Mouse (Mus musculus) lung, postnatal 4 days (tissue): ENCODE measurements around the gene Tdrkh.
A peak's percentile ranks its signal among the peaks of the same experiment; 100 is the strongest.

Experiments
- DNase-seq, 2 experiments: peaks; one replicate each; pipeline ENCODE4 v3.0.0; 2021

Gene Tdrkh

DNA sequence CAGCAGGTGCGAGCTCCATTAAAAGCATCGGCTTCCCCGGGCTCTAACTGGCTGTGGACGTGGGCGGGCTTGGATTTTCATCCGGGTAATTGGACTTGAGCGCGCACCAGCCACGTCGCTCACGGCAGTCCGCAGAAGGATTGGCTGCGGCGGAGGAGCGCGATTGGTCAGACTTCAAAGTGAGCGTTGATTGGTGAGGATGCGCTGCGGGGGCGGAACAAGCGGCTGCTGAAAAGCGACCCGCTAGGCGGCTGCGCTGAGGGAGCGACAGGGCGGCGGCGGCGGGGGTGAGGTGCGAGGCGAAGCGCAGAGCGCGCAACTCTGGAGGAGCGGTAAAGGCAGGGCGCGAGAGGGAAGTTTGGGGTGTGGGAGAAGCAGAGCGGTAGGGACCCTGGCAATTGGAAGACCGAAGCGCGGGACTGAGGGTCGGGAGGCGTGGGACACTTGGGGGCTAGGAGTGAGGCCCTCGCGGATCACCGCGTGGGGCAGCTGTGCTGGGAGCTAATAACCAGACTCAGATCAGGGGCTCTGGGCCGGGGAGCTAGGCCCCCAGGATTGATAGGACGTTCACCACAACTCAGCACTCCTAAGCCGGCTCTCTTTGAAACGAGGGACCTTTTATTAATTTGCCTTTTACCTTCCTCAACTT is at the start of gene Tdrkh:
Gene Tdrkh (plus strand): TSS at position 243 of the 649 bp plus-strand sequence.
- peak; percentile 96 to 97 for DNase-seq

DNA sequence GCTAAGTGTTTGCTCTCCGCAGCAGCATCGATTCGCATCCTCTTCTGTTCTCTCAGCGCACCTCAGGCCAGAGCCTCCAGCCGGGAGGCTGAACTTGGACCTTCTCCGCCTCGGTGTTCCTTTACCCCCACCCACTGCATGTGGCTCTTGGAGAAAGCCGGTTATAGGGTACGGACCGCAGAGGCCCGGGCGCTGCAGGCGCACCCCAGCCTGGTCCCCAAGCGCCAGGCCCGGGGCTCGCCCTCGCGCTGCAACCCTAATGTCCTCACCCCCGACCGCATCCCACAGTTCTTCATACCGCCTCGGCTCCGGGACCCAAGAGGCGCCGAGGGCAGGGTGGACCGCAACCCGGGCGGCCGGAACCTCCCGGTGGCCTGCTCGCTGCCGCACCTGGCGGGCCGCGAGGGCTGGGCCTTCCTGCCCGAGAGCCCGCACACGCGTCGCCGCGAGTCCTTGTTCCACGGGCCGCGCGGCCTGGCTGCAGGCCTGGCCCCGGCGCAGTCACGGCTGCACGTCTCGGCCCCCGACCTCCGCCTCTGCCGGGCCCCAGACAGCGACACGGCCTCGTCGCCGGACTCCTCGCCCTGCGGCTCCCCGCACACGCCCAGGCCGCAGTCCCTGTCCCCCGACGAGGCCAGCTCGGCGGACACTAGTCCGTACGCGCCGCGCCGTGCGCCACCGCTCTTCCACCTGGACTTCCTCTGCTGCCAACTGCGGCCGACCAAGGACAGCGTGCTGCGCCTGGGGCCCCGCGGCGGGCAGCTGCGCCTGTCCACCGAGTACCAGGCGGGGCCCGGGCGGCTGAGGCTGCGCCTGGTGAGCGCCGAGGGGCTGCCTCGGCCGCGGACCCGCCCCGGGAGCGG is 49.6 kb upstream of the Tdrkh start:
- DNase-seq, result peak; percentile 41 to 64

- DNase-seq, result no peak
Measured at GRCm38 (mm10) chr3:94364154-94364526, 48.9 kb upstream of the Tdrkh start.

DNA sequence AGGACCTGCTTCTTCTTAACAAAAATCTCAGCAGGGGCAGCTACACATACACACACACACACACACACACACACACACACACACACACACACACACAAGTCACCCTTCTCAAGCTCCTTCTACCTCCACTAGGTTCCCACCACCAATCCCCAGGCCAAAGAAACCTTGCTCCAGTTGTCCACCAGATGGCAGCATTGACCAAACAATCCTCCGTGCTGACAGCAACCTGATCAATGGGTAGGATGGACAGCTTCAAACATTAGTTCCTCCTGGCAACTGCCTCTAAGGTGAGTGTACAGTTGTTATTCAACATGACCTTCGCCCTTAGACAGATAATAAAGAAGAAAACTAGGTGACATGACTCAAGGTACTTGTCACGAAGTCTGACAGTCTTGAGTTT is 46.3 kb upstream of the Tdrkh start:
- peak; percentile 68 to 84 for DNase-seq

- DNase-seq, result no peak
Measured at GRCm38 (mm10) chr3:94367511-94367910, 45.6 kb upstream of the Tdrkh start.

GRCm38 (mm10) chr3:94368631-94369030 is 44.4 kb upstream of the Tdrkh start:
- no peak for DNase-seq

GRCm38 (mm10) chr3:94369709-94370108 is 43.4 kb upstream of the Tdrkh start:
- DNase-seq, result no peak

DNA sequence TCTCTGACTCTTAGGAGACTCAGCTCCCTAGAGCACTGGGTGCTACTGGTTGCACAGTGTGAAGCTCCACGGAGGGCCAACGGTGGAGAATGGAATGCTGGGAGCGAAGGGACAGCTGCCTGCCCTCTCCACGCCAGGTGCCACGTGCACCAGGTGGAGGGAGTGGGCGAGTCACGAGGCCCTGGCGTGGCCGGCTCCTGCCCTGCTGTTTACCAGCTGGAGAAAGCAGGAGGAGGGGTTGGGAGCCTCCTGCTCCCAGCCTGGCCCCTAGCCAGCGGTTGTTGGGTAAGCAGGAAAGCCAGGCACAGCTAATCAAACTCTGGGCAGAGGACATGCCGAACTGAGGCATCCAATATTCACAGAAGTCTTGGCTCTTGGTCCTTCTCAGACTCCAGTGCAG is 41.4 kb upstream of the Tdrkh start:
- peak; percentile 86 to 94 for DNase-seq

DNA sequence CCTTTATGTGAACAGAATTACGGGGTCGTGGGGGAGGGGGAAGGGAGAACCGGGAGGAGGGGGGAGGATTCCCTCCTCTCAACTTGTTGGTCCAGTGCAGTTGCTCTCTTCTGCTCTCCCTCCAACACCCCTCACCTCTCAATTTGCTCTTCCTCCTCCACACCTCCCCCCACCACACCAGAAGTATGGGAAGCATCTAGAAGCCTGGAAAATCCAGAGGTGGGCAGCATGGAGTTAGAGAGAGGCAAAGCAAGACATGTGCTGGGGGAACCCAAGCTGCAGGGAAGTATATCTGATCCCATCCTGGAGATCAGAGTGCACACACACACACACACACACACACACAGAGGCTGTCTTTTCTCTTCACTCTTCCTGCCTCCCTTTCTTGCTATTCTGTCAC is 41.0 kb upstream of the Tdrkh start:
- no peak for DNase-seq

GRCm38 (mm10) chr3:94372641-94373040 is 40.4 kb upstream of the Tdrkh start, which contains the start of gene Rorc:
TSS of gene Rorc (plus strand) at chr3:94372794.
- peak; percentile 53 to 73 for DNase-seq

DNA sequence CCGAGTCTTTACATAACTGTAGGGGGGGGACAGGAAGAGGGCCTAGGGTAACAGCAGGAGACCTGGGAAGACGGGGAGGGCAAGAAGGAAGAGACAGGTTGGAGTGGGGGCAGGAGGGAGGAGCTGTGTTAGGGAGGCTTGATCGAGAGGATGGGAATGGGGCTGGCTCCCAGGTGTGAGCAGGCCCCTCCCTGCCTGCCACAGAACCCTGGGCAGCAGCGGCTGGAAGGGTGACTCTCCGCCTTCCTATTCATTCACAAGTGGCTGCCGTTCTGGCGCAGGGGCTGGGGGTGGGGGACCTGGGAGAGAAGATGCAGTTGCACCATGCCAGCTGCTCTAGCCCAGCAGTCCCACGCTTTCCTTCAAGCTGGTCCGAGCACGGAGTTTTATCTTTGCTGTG is 40.0 kb upstream of the Tdrkh start:
- DNase-seq, result peak in 1 of 2 experiments; percentile 53

GRCm38 (mm10) chr3:94373597-94374011 is 39.5 kb upstream of the Tdrkh start:
- peak; percentile 45 to 62 for DNase-seq

DNA sequence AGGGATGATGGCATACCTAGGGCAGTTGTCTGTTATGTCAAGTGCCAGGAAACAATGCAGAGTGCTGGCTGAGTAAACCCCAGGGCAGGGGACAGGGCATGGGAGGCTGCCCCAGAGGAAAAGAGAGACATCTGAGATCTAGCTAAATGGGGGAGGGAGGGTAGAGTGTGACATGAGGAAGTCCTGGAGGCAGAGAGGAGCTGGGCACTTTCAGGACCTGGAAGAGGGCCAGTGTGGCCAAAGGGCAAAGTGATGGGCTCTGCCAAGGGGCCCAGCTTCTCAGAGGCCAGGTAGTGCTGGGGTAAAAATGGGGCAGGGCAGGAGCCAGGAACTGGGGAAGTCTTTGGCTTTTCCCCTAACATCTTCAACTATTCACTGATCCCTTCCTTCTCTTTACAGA is 38.4 kb upstream of the Tdrkh start:
- no peak for DNase-seq

DNA sequence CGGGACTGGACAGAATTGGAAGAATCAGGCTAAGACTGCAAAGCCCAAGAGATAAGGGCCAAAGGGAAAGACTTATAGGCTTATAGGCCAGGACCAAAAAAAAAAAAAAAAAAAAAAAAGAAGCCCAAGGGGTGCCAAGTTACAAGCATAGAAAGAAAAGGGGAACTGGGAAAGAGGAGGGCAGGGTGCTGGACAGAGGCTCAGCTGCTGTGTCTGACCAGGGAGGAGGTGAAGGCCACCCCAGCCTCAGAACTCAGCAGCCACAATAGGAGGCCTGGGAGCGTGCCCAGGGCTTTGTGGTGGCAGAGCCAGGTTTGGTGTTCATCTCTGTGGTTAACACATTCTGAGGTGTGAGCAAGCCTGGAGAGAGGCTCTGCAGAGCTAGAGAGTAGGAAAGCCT is 37.9 kb upstream of the Tdrkh start:
- DNase-seq, result no peak

DNA sequence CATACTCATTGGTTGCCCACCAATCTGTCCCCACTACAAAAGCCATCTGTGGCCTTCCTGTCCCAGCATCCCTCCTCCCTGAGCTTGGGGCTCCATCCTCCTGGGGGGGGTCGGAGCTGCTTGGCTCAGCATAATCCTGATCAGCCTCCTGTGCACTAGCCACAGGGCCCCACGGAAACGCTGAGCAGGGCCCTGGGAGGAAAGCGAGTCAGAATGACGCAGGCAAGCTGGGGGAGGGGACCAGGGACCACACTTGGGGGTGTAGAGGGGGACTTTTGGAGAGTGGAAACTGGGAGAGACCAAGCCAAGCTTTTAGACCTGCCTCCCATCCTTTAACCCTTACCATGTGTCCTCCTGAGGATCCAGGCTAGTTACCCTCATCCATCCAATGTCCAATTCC is 37.2 kb upstream of the Tdrkh start:
- no peak for DNase-seq

- DNase-seq, result no peak
Measured at GRCm38 (mm10) chr3:94377028-94377923, 35.8 kb upstream of the Tdrkh start.

GRCm38 (mm10) chr3:94379831-94380510 is 33.1 kb upstream of the Tdrkh start:
- no peak for DNase-seq

DNA sequence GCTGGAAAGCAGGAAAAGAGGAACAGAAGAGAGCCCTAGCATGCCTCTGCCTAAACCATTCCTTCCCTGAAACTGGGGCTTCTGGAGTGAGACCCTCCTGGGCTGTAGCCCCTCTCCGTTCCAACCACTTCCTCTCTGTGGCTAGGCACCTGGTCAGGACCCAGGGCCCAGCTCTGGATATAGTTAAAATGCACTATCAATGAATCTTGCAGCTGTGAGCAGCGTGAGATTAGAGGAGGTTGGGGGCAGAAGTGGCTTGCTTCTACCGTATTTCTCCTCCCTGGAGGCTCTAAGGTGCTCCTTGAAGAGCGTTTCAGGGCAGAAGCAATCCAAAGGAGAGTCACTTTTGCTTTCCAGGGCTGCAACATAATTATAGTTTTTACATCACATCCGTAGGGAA is 30.8 kb upstream of the Tdrkh start:
- DNase-seq, result no peak

DNA sequence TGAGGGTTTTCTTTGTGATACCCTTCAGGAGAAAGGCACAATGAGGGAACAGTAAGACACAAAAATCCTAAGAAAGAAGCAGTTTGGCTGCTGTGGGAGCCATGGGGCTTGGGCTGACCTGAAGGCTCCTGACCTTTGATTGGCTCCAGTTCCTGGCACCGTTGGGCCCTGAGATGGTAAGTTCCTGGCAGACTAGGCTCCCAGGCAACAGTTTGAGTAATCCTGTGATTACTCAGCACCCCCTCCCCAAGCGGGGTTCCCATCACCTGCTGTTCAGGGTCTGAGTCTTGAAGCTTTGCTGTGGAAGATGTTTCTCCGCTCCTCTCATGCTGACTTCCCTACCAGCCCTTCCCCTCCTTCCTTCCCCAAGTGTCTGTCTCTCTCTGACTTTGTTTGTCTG is 29.6 kb upstream of the Tdrkh start:
- no peak for DNase-seq

- DNase-seq, result no peak
Measured at GRCm38 (mm10) chr3:94386671-94387070, 26.4 kb upstream of the Tdrkh start.

GRCm38 (mm10) chr3:94387391-94387790 is 25.7 kb upstream of the Tdrkh start:
- DNase-seq, result peak in 1 of 2 experiments; percentile 20

DNA sequence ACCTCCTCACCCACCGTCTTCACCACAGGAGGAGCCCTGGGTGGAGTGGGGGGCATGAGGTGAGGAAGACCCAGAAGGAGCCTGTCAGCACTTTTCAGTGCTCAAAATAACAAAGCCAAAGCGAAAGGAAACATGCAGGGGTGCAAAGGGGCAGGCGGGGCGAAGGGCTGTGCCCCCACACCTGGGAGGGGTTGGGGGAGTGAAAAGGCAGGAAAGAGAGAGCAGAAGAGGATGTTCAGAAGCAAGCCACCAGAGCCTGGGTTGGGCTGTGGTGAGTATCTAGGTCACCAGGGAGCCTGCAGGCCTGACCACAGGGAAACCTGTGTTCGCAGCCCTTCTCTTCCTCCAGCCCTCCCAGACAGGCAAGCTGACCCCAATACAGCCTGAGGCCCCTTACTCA is 25.0 kb upstream of the Tdrkh start:
- DNase-seq, result peak in 1 of 2 experiments; percentile 23

DNA sequence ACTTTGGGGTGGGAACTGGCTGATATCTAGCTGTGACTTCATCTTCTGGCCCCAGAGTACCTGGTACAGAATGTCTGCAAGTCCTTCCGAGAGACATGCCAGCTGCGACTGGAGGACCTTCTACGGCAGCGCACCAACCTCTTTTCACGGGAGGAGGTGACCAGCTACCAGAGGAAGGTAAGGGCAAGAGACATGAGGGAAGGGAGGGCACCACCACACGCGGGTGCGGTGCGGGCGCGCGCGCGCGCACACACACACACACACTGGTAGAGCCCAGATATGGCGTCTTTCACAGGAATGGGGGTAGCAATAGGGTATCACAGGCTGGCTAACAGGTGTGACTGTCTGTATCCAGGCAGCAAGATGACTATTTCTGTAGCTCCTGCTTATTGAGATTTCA is 23.7 kb upstream of the Tdrkh start:
- no peak for DNase-seq
